Mouse (Mus musculus) forebrain, postnatal 0 days (tissue): ENCODE results near the gene Ptgir. TPM values are rescaled to one million over a fixed set of nuclear protein-coding genes. Genes with fewer than 3 reads are reported as not detected.

Experiments used
- ATAC-seq: fragments of 200-750 bp; cut with Nextera tagmentation; 2 replicates; pipeline ENCODE4 v1.8.0; 2017; ENCODE audit warnings: mild to moderate bottlenecking, moderate library complexity
- DNase-seq: peaks from one replicate; pipeline ENCODE4 v3.0.0-alpha.2; 2015
- H3K27ac ChIP-seq: fragments of 300-500 bp; sonication (generic); 2 replicates; pipeline ENCODE4 v1.5.1; 2014; ENCODE audit warnings: low read depth, mild to moderate bottlenecking, antibody characterized with exemption, low read length, moderate library complexity, mixed read lengths
- H3K27me3 ChIP-seq: fragments of 300-500 bp; sonication (generic); 2 replicates; pipeline ENCODE4 v1.6.1; 2014; ENCODE audit warnings: mild to moderate bottlenecking, low read length, mixed read lengths; ENCODE audit not compliant: insufficient read depth
- H3K36me3 ChIP-seq: fragments of 300-500 bp; sonication (generic); 2 replicates; pipeline ENCODE4 v1.6.1; 2014; ENCODE audit warnings: mild to moderate bottlenecking, moderate library complexity; ENCODE audit not compliant: insufficient read depth
- H3K4me1 ChIP-seq: fragments of 300-500 bp; sonication (generic); 2 replicates; pipeline ENCODE4 v1.6.1; 2014; ENCODE audit warnings: antibody characterized with exemption; ENCODE audit not compliant: insufficient read depth
- H3K4me2 ChIP-seq: fragments of 300-500 bp; sonication (generic); 2 replicates; pipeline ENCODE4 v1.6.1; 2014; ENCODE audit warnings: low read depth, mild to moderate bottlenecking, moderate library complexity
- H3K4me3 ChIP-seq: fragments of 300-500 bp; sonication (generic); 2 replicates; pipeline ENCODE4 v1.5.1; 2014; ENCODE audit warnings: low read depth, low read length, mixed read lengths
- H3K9ac ChIP-seq: fragments of 300-500 bp; sonication (generic); 2 replicates; pipeline ENCODE4 v1.6.1; 2014; ENCODE audit warnings: mild to moderate bottlenecking
- H3K9me3 ChIP-seq: fragments of 300-500 bp; sonication (generic); 2 replicates; pipeline ENCODE4 v1.6.1; 2016; ENCODE audit warnings: low read length
- CTCF ChIP-seq: sonication (generic); IDR thresholded peaks from 2 replicates; pipeline ENCODE4 v1.5.1; 2016; ENCODE audit warnings: antibody characterized with exemption, control low read depth, low read depth
- WGBS: fragments of 180-500 bp; shearing (Covaris S2); extraction: QIAGEN DNeasy Blood & Tissue Kit; methylation state at CpG from one replicate; pipeline ENCODE4 v1.1.7; 2014; 5-methylcytosine and 5-hydroxymethylcytosine counted together
- polyA plus RNA-seq: library from polyadenylated mRNA; unstranded; fragments of >200 nt; fragmentation: Nextera tagmentation; extraction: Ambion mirVana; gene quantifications from 2 replicates; pipeline ENCODE4 v1.2.1, GENCODE M21; 2015
- total RNA-seq: library from RNA; depleted of rRNA; stranded (reverse); fragments of >200 nt; gene quantifications from 2 replicates; pipeline ENCODE4 v1.2.3, GENCODE M21; 2014

Ptgir gene
- total and polyA plus RNA-seq, 2 experiments from 2014 or later: 0.08 TPM; not detected in 1

- no peak overlapping the region for H3K4me2 ChIP-seq
- WGBS: 92% methylated on average over 4 of the region's 4 CpGs
- ATAC-seq: no peak
Measured at GRCm38 (mm10) chr7:16873392-16873791, 32.9 kb upstream of the Ptgir start.

GRCm38 (mm10) chr7:16874190-16874589, 32.1 kb upstream of the Ptgir start:
- TF ChIP-seq CTCF: peak; percentile 87
- DNase-seq: peak; percentile 81
- H3K27me3 ChIP-seq: no peaks in the 10 kb centered on the region
- 4% methylated on average over 17 of the region's 17 CpGs for WGBS
- ATAC-seq: no peak
- H3K4me2 ChIP-seq: peak overlapping the region; percentile 43
- H3K9ac ChIP-seq: 0 out of 2 replicates have a peak overlapping the region, but pooled peaks have one; percentile 32
- H3K36me3 ChIP-seq: no peaks in the 10 kb centered on the region
- H3K27ac ChIP-seq: peak overlapping the region; percentile 89
- H3K9me3 ChIP-seq: no peaks in the 10 kb centered on the region
- H3K4me3 ChIP-seq: peak overlapping the region; percentile 45
- H3K4me1 ChIP-seq: peaks cover 7% of the 10 kb centered on the region; the same call in 1 of the 2 replicates

More at GRCm38 (mm10) chr7:16873392-16873791, 32.9 kb upstream of the Ptgir start:
- Histone ChIP-seq H3K36me3 (no peaks in the 10 kb centered on the region), H3K9me3 (no peaks in the 10 kb centered on the region), H3K4me1 (peaks cover 7% of the 10 kb centered on the region; the same call in 1 of the 2 replicates), H3K27me3 (no peaks in the 10 kb centered on the region), H3K4me3 (no peak overlapping the region), H3K27ac (no peak overlapping the region), H3K9ac (no peak overlapping the region)
- no peak for DNase-seq
- TF ChIP-seq CTCF: peak; percentile 34

- Histone ChIP-seq H3K36me3 (no peaks in the 10 kb centered on the region), H3K4me2 (peak overlapping the region; percentile 82), H3K9ac (peak overlapping the region; percentile 86), H3K27ac (peak overlapping the region; percentile 89), H3K4me3 (peak overlapping the region; percentile 74), H3K4me1 (peaks cover 7% of the 10 kb centered on the region; the same call in 1 of the 2 replicates), H3K27me3 (no peaks in the 10 kb centered on the region), H3K9me3 (no peaks in the 10 kb centered on the region)
- TF ChIP-seq CTCF: peak; percentile 59
- peak; percentile 96 for ATAC-seq
- DNase-seq: peak; percentile 100
- 1% methylated on average over 32 of the region's 33 CpGs for WGBS
Measured at GRCm38 (mm10) chr7:16874756-16875309, 31.5 kb upstream of the Ptgir start.

GRCm38 (mm10) chr7:16875310-16875325, 31.2 kb upstream of the Ptgir start, which contains the start of gene Dact3:
Gene Dact3, plus strand, starts transcription at chr7:16875317.
- H3K36me3 ChIP-seq: no peaks in the 10 kb centered on the region
- H3K9me3 ChIP-seq: no peaks in the 10 kb centered on the region
- DNase-seq: no peak
- no peak for TF ChIP-seq CTCF
- 0% methylated on average over 1 of the region's 1 CpGs for WGBS
- H3K4me3 ChIP-seq: peak within 1 kb of the TSS; percentile 74
- H3K4me1 ChIP-seq: peaks cover 7% of the 10 kb centered on the region; the same call in 1 of the 2 replicates
- peak within 1 kb of the TSS; percentile 89 for H3K27ac ChIP-seq
- H3K4me2 ChIP-seq: peak within 1 kb of the TSS; percentile 82
- no peak for ATAC-seq
- peak within 1 kb of the TSS; percentile 86 for H3K9ac ChIP-seq
- no peaks in the 10 kb centered on the region for H3K27me3 ChIP-seq

- ATAC-seq (peak; percentile 47), DNase-seq (no peak)
- H3K4me3 ChIP-seq: peak overlapping the region; percentile 74
- H3K4me2 ChIP-seq: peak overlapping the region; percentile 82
- WGBS: 1% methylated on average over 14 of the region's 42 CpGs
- no peak for TF ChIP-seq CTCF
- no peaks in the 10 kb centered on the region for H3K36me3 ChIP-seq
- peaks cover 7% of the 10 kb centered on the region; the same call in 1 of the 2 replicates for H3K4me1 ChIP-seq
- H3K27me3 ChIP-seq: no peaks in the 10 kb centered on the region
- no peaks in the 10 kb centered on the region for H3K9me3 ChIP-seq
- H3K9ac ChIP-seq: peak overlapping the region; percentile 86
- H3K27ac ChIP-seq: peak overlapping the region; percentile 87
Measured at GRCm38 (mm10) chr7:16875326-16875725, 31.0 kb upstream of the Ptgir start.

- Histone ChIP-seq H3K36me3 (no peaks in the 10 kb centered on the region), H3K4me3 (peak overlapping the region; percentile 74), H3K27ac (no peak overlapping the region), H3K27me3 (no peaks in the 10 kb centered on the region), H3K9ac (peak overlapping the region; percentile 86), H3K4me2 (peak overlapping the region; percentile 82), H3K9me3 (no peaks in the 10 kb centered on the region), H3K4me1 (peaks cover 7% of the 10 kb centered on the region; the same call in 1 of the 2 replicates)
- ATAC-seq (no peak), DNase-seq (no peak)
- 11% methylated on average over 11 of the region's 11 CpGs for WGBS
- no peak for TF ChIP-seq CTCF
Measured at GRCm38 (mm10) chr7:16876006-16876405, 30.3 kb upstream of the Ptgir start.

DNA sequence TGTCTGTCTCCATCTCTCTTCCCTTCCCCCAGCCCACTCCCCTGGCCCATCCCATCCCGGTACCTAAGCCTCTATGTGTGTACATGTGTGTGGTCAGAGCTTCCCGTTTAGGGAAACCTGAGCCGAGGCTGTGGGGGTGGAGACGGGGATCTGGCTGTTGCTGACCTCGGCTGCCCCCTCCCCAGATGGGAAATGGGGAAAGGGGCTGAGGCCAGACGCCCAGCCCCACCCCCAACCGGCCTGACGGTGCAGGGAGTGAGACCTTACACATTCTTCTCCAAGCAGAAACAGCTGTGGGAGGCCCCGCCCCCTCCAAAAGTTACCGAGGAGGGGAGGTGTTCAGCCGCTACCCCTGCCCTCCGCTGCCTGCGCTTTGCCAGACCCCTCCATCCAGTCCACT, 29.7 kb upstream of the Ptgir start:
- Histone ChIP-seq H3K4me3 (peak overlapping the region; percentile 74), H3K27ac (no peak overlapping the region), H3K36me3 (no peaks in the 10 kb centered on the region), H3K9ac (peak overlapping the region; percentile 86), H3K27me3 (no peaks in the 10 kb centered on the region), H3K4me2 (peak overlapping the region; percentile 82), H3K4me1 (peaks cover 7% of the 10 kb centered on the region; the same call in 1 of the 2 replicates), H3K9me3 (no peaks in the 10 kb centered on the region)
- ATAC-seq (no peak), DNase-seq (no peak)
- WGBS: 6% methylated on average over 13 of the region's 13 CpGs
- TF ChIP-seq CTCF: no peak
